Mouse (Mus musculus): Measurements from ENCODE around the gene Spink8. TPM values are rescaled to one million over a fixed set of nuclear protein-coding genes. Genes with fewer than 3 reads are reported as not detected.

Gene Spink8
- not detected for polyA plus RNA-seq (2017; shearing (Covaris generic))

GRCm38 (mm10) chr9:109811980-109812379, at the start of gene Spink8:
Gene Spink8 (plus strand): TSS chr9:109812280.

GRCm38 (mm10) chr9:109790570-109790969, 21.5 kb upstream of the Spink8 start, which contains the start of gene Fbxw27:
Gene Fbxw27 (minus strand): TSS chr9:109790670.

GRCm38 (mm10) chr9:109832391-109833087, 20.5 kb downstream of the Spink8 start, which contains the start of gene Nme6:
Gene Nme6 (plus strand): TSS chr9:109832749.

GRCm38 (mm10) chr9:109849312-109849758, 37.3 kb downstream of the Spink8 start, which contains the start of gene Camp:
Gene Camp (minus strand): TSS chr9:109849617.

GRCm38 (mm10) chr9:109874797-109875691, 63.0 kb downstream of the Spink8 start, which contains the start of gene Cdc25a:
Gene Cdc25a (plus strand): TSS chr9:109875579.

Other genes with a start within 250 kb of the Spink8 start
- gene Fbxw15, start 244.0 kb upstream of the Spink8 start, polyA plus RNA-seq (2017; shearing (Covaris generic)) = not detected
- gene Fbxw24, start 186.2 kb upstream of the Spink8 start, polyA plus RNA-seq (2017; shearing (Covaris generic)) = not detected
- not detected for gene Fbxw25, start 147.6 kb upstream of the Spink8 start, polyA plus RNA-seq (2017; shearing (Covaris generic))
- not detected for gene Fbxw18, start 109.6 kb upstream of the Spink8 start, polyA plus RNA-seq (2017; shearing (Covaris generic))
- not detected for gene Fbxw26, start 66.2 kb upstream of the Spink8 start, polyA plus RNA-seq (2017; shearing (Covaris generic))
- gene Fbxw27, start 21.6 kb upstream of the Spink8 start, polyA plus RNA-seq (2017; shearing (Covaris generic)) = not detected
- 16.8 TPM for gene Nme6, start 20.5 kb downstream of the Spink8 start, polyA plus RNA-seq (2017; shearing (Covaris generic))
- not detected for gene Camp, start 37.3 kb downstream of the Spink8 start, polyA plus RNA-seq (2017; shearing (Covaris generic))
- gene Cdc25a, start 63.3 kb downstream of the Spink8 start, polyA plus RNA-seq (2017; shearing (Covaris generic)) = 9.8 TPM
- gene Map4, start 119.2 kb downstream of the Spink8 start, polyA plus RNA-seq (2017; shearing (Covaris generic)) = 77.7 TPM